Mouse (Mus musculus) yolk sac, embryonic 10.5 days (tissue): ENCODE data around the gene Mpv17.

Experiments used
- DNase-seq: peaks from one replicate; pipeline ENCODE4 v3.0.0-alpha.2; 2017; ENCODE audit warnings: low spot score

Mpv17 gene

GRCm38 (mm10) chr5:31105814-31106335 is 48.2 kb downstream of the Mpv17 start, which contains the start of gene Dnajc5g:
Gene Dnajc5g (plus strand): TSS chr5:31106285.
- no peak for DNase-seq

DNA sequence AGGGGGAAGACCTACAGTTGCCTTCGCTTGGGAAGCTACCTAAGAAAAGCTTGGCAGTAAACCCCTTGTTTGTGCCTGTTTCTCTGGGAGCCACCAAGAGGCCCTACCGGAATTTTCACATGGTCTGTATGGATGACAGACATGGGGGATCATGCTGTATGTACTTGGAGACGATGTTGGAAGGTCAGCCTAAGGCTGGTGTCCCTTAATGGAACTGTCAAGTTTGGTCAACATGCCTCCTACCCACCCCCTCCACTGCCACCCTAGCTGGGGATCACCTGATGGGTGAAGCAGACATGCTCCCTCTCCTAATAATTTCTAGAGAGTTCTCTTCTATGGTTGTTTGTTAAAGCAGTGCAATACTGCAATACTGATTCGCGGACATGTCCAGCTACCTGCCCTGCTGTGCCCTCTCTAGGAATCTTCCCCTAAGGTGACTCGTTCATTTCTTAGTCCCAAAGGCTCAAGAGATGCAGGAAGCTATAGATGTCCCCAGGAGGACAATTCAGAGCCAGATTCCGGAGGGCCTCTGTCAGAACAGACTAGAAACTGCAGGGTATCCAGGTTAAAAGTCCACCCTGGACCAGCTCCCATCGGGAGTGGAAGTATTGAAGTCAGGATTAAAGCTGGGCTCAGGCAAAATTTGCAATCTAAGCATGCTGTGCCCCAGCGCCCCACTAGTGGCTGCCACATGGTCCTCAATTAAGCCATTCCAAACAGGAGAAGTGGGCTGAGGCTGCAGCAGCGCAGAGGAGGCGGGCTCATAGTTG is 58.2 kb downstream of the Mpv17 start:
- DNase-seq, result no peak

DNA sequence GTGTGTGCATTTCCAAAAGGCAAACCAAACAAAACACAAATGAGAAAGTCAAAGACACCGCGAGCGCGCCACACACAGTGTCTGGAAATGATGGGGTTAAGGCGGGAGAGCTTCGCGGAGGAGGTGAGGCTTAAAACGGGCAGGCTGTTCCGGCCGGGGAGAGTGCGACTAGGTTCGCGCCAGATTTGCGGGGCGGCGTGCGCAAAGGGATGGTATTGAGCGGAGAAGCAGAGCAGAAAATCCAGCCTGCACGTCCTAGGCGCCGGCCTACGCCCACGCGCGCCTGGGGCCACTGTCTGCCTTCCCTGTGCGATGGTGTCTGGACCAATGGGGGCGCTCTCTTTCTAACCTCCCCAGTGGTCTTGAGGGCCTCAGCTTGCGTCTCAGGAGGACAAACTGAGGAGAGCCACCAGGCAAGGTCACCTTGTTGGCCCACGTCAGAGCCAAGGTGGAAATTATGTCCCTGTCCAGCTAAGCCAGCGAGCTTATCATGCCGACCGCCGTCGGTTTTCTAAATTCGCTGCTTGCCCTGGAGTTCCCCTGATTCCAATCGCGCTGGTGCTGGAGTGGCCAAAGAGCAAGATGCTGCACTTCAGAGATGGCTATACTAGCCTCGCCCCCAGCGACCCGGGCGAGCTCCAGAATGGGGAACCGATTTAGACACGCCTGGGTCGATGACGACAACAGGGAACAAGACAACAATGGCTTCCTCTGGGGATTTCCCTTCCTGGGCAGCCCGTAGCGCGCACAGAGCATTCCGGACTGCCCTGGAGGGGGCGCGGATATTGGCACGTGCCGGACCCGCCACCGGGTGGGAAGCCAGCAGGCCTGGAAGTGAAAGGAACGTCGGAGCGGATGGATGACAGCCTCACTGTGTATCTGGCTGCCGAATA is 59.0 kb downstream of the Mpv17 start:
- peak; percentile 22 for DNase-seq

- DNase-seq, result no peak
These were observed 59.8 kb downstream of the Mpv17 start for GRCm38 (mm10) chr5:31094100-31094798.

DNA sequence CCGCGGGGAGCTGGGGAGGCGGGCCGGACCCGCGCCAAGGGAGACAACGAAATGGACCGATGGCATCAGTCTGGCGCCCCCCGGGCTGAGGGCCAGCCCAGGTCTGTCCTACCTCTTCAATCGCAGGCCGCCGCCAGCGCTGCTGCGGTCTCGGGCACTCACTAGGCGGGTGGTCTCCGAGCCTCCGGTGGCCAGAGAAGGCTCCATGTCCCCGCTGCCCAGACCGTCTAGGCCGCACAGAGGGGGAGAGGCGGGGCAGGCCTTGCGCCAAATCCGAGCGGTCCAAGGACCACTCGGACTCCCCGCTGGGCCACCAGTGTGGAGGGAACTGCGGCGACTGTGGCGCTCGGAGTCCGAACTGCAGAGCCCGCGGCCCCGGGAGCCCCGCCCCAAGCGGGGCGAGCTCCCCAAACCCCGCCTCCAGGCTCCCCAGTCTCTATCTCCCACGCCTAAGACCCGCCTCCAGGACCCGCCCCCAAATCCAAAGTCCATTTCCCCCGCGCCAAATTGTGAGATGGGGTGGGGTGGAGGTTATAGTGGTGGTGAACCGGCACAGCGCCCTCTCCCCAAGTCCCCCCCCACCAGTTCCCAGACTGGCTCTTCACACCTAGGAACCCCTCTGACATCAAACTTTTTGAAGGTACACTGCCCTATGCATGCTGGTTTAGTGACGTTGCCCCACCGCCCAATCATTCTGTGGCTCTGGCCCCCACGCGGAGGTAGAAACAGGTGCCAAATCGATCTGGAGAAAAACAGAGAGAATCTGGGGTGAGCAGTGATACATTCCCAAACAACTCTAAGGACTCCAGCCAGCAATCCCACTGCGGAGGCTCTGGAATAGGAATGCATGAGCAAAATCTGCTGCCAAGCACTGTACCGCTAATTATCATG is 60.7 kb downstream of the Mpv17 start:
- peak; percentile 60 for DNase-seq

GRCm38 (mm10) chr5:31092231-31092975 is 61.6 kb downstream of the Mpv17 start:
- no peak for DNase-seq
